Mouse (Mus musculus): ENCODE results near the gene Hsd17b3. TPM values are rescaled to one million over a fixed set of nuclear protein-coding genes. Genes with fewer than 3 reads are reported as not detected.
"Not testable (repeated sequence)": the region's sequence is repeated elsewhere in the genome, so short reads cannot be mapped to it uniquely, and the experiment has no call there.

Gene Hsd17b3
- polyA plus RNA-seq, 1 experiment from 2014 or later, result not detected

- Histone ChIP-seq H3K27ac (replicated peaks) (peak overlapping the region; percentile 68), H3K27me3 (no peaks in the 10 kb centered on the region), H3K9me3 (no peaks in the 10 kb centered on the region), H3K36me3 (no peaks in the 10 kb centered on the region), H3K4me1 (replicated peaks) (peaks cover 20% of the 10 kb centered on the region), H3K4me3 (no peak overlapping the region), H3K4me2 (no peak overlapping the region), H3K9ac (peak overlapping the region; percentile 41; the same call in 1 of the 2 replicates)
- WGBS, result 16% methylated on average over 16 of the region's 16 CpGs
- ATAC-seq (ENCODE audit: low read depth), result peak; percentile 83
Measured at GRCm38 (mm10) chr13:64081012-64081919, 7.8 kb downstream of the Hsd17b3 start.

GRCm38 (mm10) chr13:64077591-64077990, 11.4 kb downstream of the Hsd17b3 start:
- no peaks in the 10 kb centered on the region for H3K9me3 ChIP-seq
- H3K27me3 ChIP-seq, result no peaks in the 10 kb centered on the region
- H3K36me3 ChIP-seq, result no peaks in the 10 kb centered on the region
- H3K4me3 ChIP-seq, result no peak overlapping the region
- no peak overlapping the region for H3K27ac ChIP-seq (replicated peaks)
- no peak overlapping the region for H3K9ac ChIP-seq
- H3K4me1 ChIP-seq (replicated peaks), result peaks cover 20% of the 10 kb centered on the region
- H3K4me2 ChIP-seq, result no peak overlapping the region
- no peak for ATAC-seq (ENCODE audit: low read depth)
- 85% methylated on average over 5 of the region's 5 CpGs for WGBS

GRCm38 (mm10) chr13:64076074-64076473, 13.0 kb downstream of the Hsd17b3 start:
- no peak overlapping the region for H3K9ac ChIP-seq
- H3K27ac ChIP-seq (replicated peaks), result no peak overlapping the region
- WGBS, result 87% methylated on average over 4 of the region's 4 CpGs
- no peak for ATAC-seq (ENCODE audit: low read depth)
- peaks cover 9% of the 10 kb centered on the region for H3K4me1 ChIP-seq (replicated peaks)
- no peaks in the 10 kb centered on the region for H3K27me3 ChIP-seq
- H3K9me3 ChIP-seq, result no peaks in the 10 kb centered on the region
- H3K4me3 ChIP-seq, result no peak overlapping the region
- H3K36me3 ChIP-seq, result no peaks in the 10 kb centered on the region
- no peak overlapping the region for H3K4me2 ChIP-seq

GRCm38 (mm10) chr13:64066653-64067052, 22.4 kb downstream of the Hsd17b3 start:
- ATAC-seq (ENCODE audit: low read depth), result no peak
- no peak overlapping the region for H3K9ac ChIP-seq
- no peaks in the 10 kb centered on the region for H3K36me3 ChIP-seq
- no peaks in the 10 kb centered on the region for H3K4me1 ChIP-seq (replicated peaks)
- no peaks in the 10 kb centered on the region for H3K9me3 ChIP-seq
- H3K27me3 ChIP-seq, result no peaks in the 10 kb centered on the region
- no peak overlapping the region for H3K4me3 ChIP-seq
- H3K4me2 ChIP-seq, result no peak overlapping the region
- H3K27ac ChIP-seq (replicated peaks), result no peak overlapping the region
- 66% methylated on average over 3 of the region's 3 CpGs for WGBS

GRCm38 (mm10) chr13:64064276-64064675, 24.8 kb downstream of the Hsd17b3 start:
- H3K4me2 ChIP-seq, result no peak overlapping the region
- H3K27me3 ChIP-seq, result no peaks in the 10 kb centered on the region
- no peaks in the 10 kb centered on the region for H3K9me3 ChIP-seq
- H3K27ac ChIP-seq (replicated peaks), result no peak overlapping the region
- no peak overlapping the region for H3K9ac ChIP-seq
- no peaks in the 10 kb centered on the region for H3K36me3 ChIP-seq
- no peaks in the 10 kb centered on the region for H3K4me1 ChIP-seq (replicated peaks)
- no peak overlapping the region for H3K4me3 ChIP-seq
- ATAC-seq (ENCODE audit: low read depth), result no peak

- Histone ChIP-seq H3K9ac (no peak overlapping the region), H3K9me3 (no peaks in the 10 kb centered on the region), H3K27me3 (no peaks in the 10 kb centered on the region), H3K27ac (replicated peaks) (no peak overlapping the region), H3K36me3 (no peaks in the 10 kb centered on the region), H3K4me1 (replicated peaks) (no peaks in the 10 kb centered on the region), H3K4me3 (no peak overlapping the region), H3K4me2 (no peak overlapping the region)
- 44% methylated on average over 5 of the region's 5 CpGs for WGBS
- ATAC-seq (ENCODE audit: low read depth), result peak; percentile 59
Measured at GRCm38 (mm10) chr13:64060935-64061506, 28.0 kb downstream of the Hsd17b3 start.

- Histone ChIP-seq H3K9ac (no peak overlapping the region), H3K36me3 (no peaks in the 10 kb centered on the region), H3K9me3 (peaks cover 9% of the 10 kb centered on the region), H3K27ac (replicated peaks) (no peak overlapping the region), H3K4me1 (replicated peaks) (no peaks in the 10 kb centered on the region), H3K27me3 (no peaks in the 10 kb centered on the region), H3K4me2 (no peak overlapping the region), H3K4me3 (no peak overlapping the region)
- 26% methylated on average over 1 of the region's 1 CpGs for WGBS
- no peak for ATAC-seq (ENCODE audit: low read depth)
Measured at GRCm38 (mm10) chr13:64053959-64054358, 35.1 kb downstream of the Hsd17b3 start.

GRCm38 (mm10) chr13:64052281-64052680, 36.7 kb downstream of the Hsd17b3 start:
- not testable (repeated sequence) for ATAC-seq (ENCODE audit: low read depth); H3K4me2 ChIP-seq; H3K36me3 ChIP-seq; H3K9me3 ChIP-seq; H3K4me3 ChIP-seq; H3K9ac ChIP-seq; H3K4me1 ChIP-seq (replicated peaks); H3K27me3 ChIP-seq; H3K27ac ChIP-seq (replicated peaks)
- WGBS, result 87% methylated on average over 2 of the region's 2 CpGs

GRCm38 (mm10) chr13:64050895-64051294, 38.1 kb downstream of the Hsd17b3 start:
- Histone ChIP-seq H3K27me3 (no peaks in the 10 kb centered on the region), H3K4me1 (replicated peaks) (no peaks in the 10 kb centered on the region), H3K9me3 (peaks cover 9% of the 10 kb centered on the region), H3K36me3 (no peaks in the 10 kb centered on the region), H3K4me2 (no peak overlapping the region), H3K4me3 (no peak overlapping the region), H3K9ac (no peak overlapping the region), H3K27ac (replicated peaks) (no peak overlapping the region)
- no peak for ATAC-seq (ENCODE audit: low read depth)
- WGBS, result 63% methylated on average over 4 of the region's 4 CpGs

GRCm38 (mm10) chr13:64049535-64049934, 39.5 kb downstream of the Hsd17b3 start:
- no peak for ATAC-seq (ENCODE audit: low read depth)
- H3K9me3 ChIP-seq, result peaks cover 9% of the 10 kb centered on the region
- no peaks in the 10 kb centered on the region for H3K4me1 ChIP-seq (replicated peaks)
- no peak overlapping the region for H3K27ac ChIP-seq (replicated peaks)
- H3K4me2 ChIP-seq, result no peak overlapping the region
- no peak overlapping the region for H3K9ac ChIP-seq
- H3K36me3 ChIP-seq, result no peaks in the 10 kb centered on the region
- no peaks in the 10 kb centered on the region for H3K27me3 ChIP-seq
- no peak overlapping the region for H3K4me3 ChIP-seq

GRCm38 (mm10) chr13:64048467-64048866, 40.6 kb downstream of the Hsd17b3 start:
- H3K36me3 ChIP-seq, result no peaks in the 10 kb centered on the region
- peaks cover 9% of the 10 kb centered on the region for H3K9me3 ChIP-seq
- no peak overlapping the region for H3K4me2 ChIP-seq
- H3K4me3 ChIP-seq, result no peak overlapping the region
- ATAC-seq (ENCODE audit: low read depth), result no peak
- H3K9ac ChIP-seq, result no peak overlapping the region
- WGBS, result 97% methylated on average over 2 of the region's 2 CpGs
- H3K4me1 ChIP-seq (replicated peaks), result no peaks in the 10 kb centered on the region
- H3K27me3 ChIP-seq, result no peaks in the 10 kb centered on the region
- no peak overlapping the region for H3K27ac ChIP-seq (replicated peaks)

- no peaks in the 10 kb centered on the region; the same call in 1 of the 2 replicates for H3K4me1 ChIP-seq (replicated peaks)
- H3K4me2 ChIP-seq, result no peak overlapping the region
- H3K27ac ChIP-seq (replicated peaks), result no peak overlapping the region
- WGBS, result 64% methylated on average over 10 of the region's 10 CpGs
- H3K9me3 ChIP-seq, result no peaks in the 10 kb centered on the region
- no peak overlapping the region for H3K9ac ChIP-seq
- no peak for ATAC-seq (ENCODE audit: low read depth)
- H3K4me3 ChIP-seq, result no peak overlapping the region
- peaks cover 7% of the 10 kb centered on the region; the same call in 1 of the 2 replicates for H3K27me3 ChIP-seq
- no peaks in the 10 kb centered on the region for H3K36me3 ChIP-seq
Measured at GRCm38 (mm10) chr13:64039976-64040375, 49.1 kb downstream of the Hsd17b3 start.
